In genomic region chr7:129662051-129662789, GRCm38 (mm10) we compare ENCODE assay signal across 12 mouse cellular contexts.
DNase-seq lines count a peak whose midpoint lies in the region; ATAC-seq and TF ChIP-seq lines count a peak whose summit lies in the region.
"Had no signal": no experiment of that assay in that cellular context is flagged by ENCODE, and none has a peak within 500 bp of the region (broad histone marks: within the 10 kb centered on the region; RNA-seq: fewer than 3 reads in every experiment).

No protein-coding gene starts in this region.

- peaks cover 80% of the 10 kb centered on the region for H3K27me3 ChIP-seq in forebrain, embryonic 10.5 days (ENCODE audit: poor library complexity, severe bottlenecking)
- no peaks in the 10 kb centered on the region for H3K27me3 ChIP-seq in forebrain, embryonic 14.5 days (replicated peaks; ENCODE audit: control insufficient read depth, insufficient read depth, low read length)
- H3K27me3 ChIP-seq in intestine, embryonic 16.5 days (replicated peaks; ENCODE audit: control insufficient read depth, insufficient read depth, low read length), result no peaks in the 10 kb centered on the region
- H3K27me3 ChIP-seq in intestine, embryonic 15.5 days (replicated peaks), result no peaks in the 10 kb centered on the region
- H3K27me3 ChIP-seq in midbrain, embryonic 14.5 days (ENCODE audit: control insufficient read depth, insufficient read depth, low read length), result no peaks in the 10 kb centered on the region
- H3K27me3 ChIP-seq in midbrain, embryonic 11.5 days (ENCODE audit: control insufficient read depth, insufficient read depth, low read length), result peaks cover 3% of the 10 kb centered on the region; the same call in 1 of the 2 replicates
- no peaks in the 10 kb centered on the region for H3K27me3 ChIP-seq in midbrain, postnatal 0 days (ENCODE audit: insufficient read depth, low read length)
- H3K27me3 ChIP-seq: liver, embryonic 15.5 days had no signal

- 68% methylated on average over 16 of the region's 16 CpGs for WGBS in forebrain, embryonic 10.5 days
- 64% methylated on average over 16 of the region's 16 CpGs for WGBS in forebrain, embryonic 14.5 days
- 73% methylated on average over 16 of the region's 16 CpGs for WGBS in intestine, embryonic 16.5 days
- whole genome bisulfite sequencing in intestine, embryonic 15.5 days, result 77% methylated on average over 16 of the region's 16 CpGs
- WGBS in midbrain, embryonic 14.5 days, result 56% methylated on average over 16 of the region's 16 CpGs
- 67% methylated on average over 16 of the region's 16 CpGs for WGBS in midbrain, embryonic 11.5 days
- WGBS in midbrain, postnatal 0 days, result 42% methylated on average over 16 of the region's 16 CpGs

- DNase-seq in forebrain, embryonic 10.5 days (ENCODE audit: extremely low spot score, low spot score), result no peak
- no peak for DNase-seq in forebrain, embryonic 14.5 days (ENCODE audit: low spot score)
- DNase-seq in midbrain, embryonic 14.5 days, result peak; percentile 64
- DNase-seq in midbrain, embryonic 11.5 days (ENCODE audit: low spot score, missing footprints), result no peak
- peak; percentile 46 for DNase-seq in midbrain, postnatal 0 days (ENCODE audit: low spot score)
- no peak for DNase-seq in adipocyte (ENCODE audit: low spot score)

- TF ChIP-seq CTCF in midbrain, postnatal 0 days (IDR thresholded peaks at IDR 0.05), result no peak

- no peak overlapping the region for H3K4me2 ChIP-seq in forebrain, embryonic 14.5 days (ENCODE audit: low read length)
- no peak overlapping the region for H3K4me2 ChIP-seq in intestine, embryonic 16.5 days (ENCODE audit: low read depth, low read length)
- no peak overlapping the region for H3K4me2 ChIP-seq in intestine, embryonic 15.5 days (replicated peaks)
- no peak overlapping the region for H3K4me2 ChIP-seq in midbrain, embryonic 14.5 days (ENCODE audit: low read length)
- no peak overlapping the region for H3K4me2 ChIP-seq in midbrain, embryonic 11.5 days
- H3K4me2 ChIP-seq in midbrain, postnatal 0 days (ENCODE audit: low read depth, low read length, poor library complexity, severe bottlenecking), result no peak overlapping the region
- H3K4me2 ChIP-seq: liver, embryonic 15.5 days; midbrain, embryonic 12.5 days had no signal

- no peak for ATAC-seq in forebrain, embryonic 14.5 days
- no peak for ATAC-seq in intestine, embryonic 16.5 days
- no peak for ATAC-seq in intestine, embryonic 15.5 days
- no peak for ATAC-seq in midbrain, embryonic 14.5 days (ENCODE audit: low FRiP score, low TSS enrichment)
- no peak for ATAC-seq in midbrain, embryonic 11.5 days (ENCODE audit: low FRiP score)
- ATAC-seq in midbrain, postnatal 0 days (ENCODE audit: low FRiP score), result no peak
- ATAC-seq: activated CD4-positive, CD25-positive, alpha-beta regulatory T cell, adult 4 months had no signal

- H3K9me3 ChIP-seq in forebrain, embryonic 10.5 days, result no peaks in the 10 kb centered on the region
- no peaks in the 10 kb centered on the region for H3K9me3 ChIP-seq in forebrain, embryonic 14.5 days (replicated peaks; ENCODE audit: control insufficient read depth, low read length)
- no peaks in the 10 kb centered on the region for H3K9me3 ChIP-seq in intestine, embryonic 16.5 days (ENCODE audit: control insufficient read depth, low read length)
- H3K9me3 ChIP-seq in intestine, embryonic 15.5 days, result no peaks in the 10 kb centered on the region
- H3K9me3 ChIP-seq in midbrain, embryonic 14.5 days (ENCODE audit: control insufficient read depth, low read length), result no peaks in the 10 kb centered on the region
- no peaks in the 10 kb centered on the region for H3K9me3 ChIP-seq in midbrain, embryonic 11.5 days (ENCODE audit: control insufficient read depth, low read length)
- no peaks in the 10 kb centered on the region for H3K9me3 ChIP-seq in midbrain, postnatal 0 days (ENCODE audit: low read length)
- H3K9me3 ChIP-seq: liver, embryonic 15.5 days; midbrain, embryonic 12.5 days had no signal

- no peaks in the 10 kb centered on the region for H3K36me3 ChIP-seq in forebrain, embryonic 10.5 days (replicated peaks)
- H3K36me3 ChIP-seq in forebrain, embryonic 14.5 days (ENCODE audit: control insufficient read depth, insufficient read depth, low read length), result no peaks in the 10 kb centered on the region
- no peaks in the 10 kb centered on the region for H3K36me3 ChIP-seq in intestine, embryonic 16.5 days (ENCODE audit: control insufficient read depth, insufficient read depth, low read length)
- no peaks in the 10 kb centered on the region for H3K36me3 ChIP-seq in intestine, embryonic 15.5 days
- no peaks in the 10 kb centered on the region for H3K36me3 ChIP-seq in midbrain, embryonic 14.5 days (ENCODE audit: control insufficient read depth, insufficient read depth, low read length)
- H3K36me3 ChIP-seq in midbrain, embryonic 11.5 days (ENCODE audit: control insufficient read depth, insufficient read depth, low read length), result no peaks in the 10 kb centered on the region
- no peaks in the 10 kb centered on the region for H3K36me3 ChIP-seq in midbrain, postnatal 0 days (ENCODE audit: insufficient read depth, low read length)
- H3K36me3 ChIP-seq: G1E; liver, embryonic 15.5 days; midbrain, embryonic 12.5 days had no signal

- no peak overlapping the region for H3K4me3 ChIP-seq in forebrain, embryonic 10.5 days
- no peak overlapping the region for H3K4me3 ChIP-seq in forebrain, embryonic 14.5 days (ENCODE audit: low read depth, low read length)
- no peak overlapping the region for H3K4me3 ChIP-seq in intestine, embryonic 16.5 days (ENCODE audit: low read length)
- no peak overlapping the region for H3K4me3 ChIP-seq in intestine, embryonic 15.5 days (replicated peaks)
- no peak overlapping the region for H3K4me3 ChIP-seq in midbrain, embryonic 14.5 days (replicated peaks; ENCODE audit: low read depth, low read length)
- H3K4me3 ChIP-seq in midbrain, embryonic 11.5 days (ENCODE audit: low read depth, low read length), result no peak overlapping the region
- no peak overlapping the region for H3K4me3 ChIP-seq in midbrain, postnatal 0 days (ENCODE audit: low read depth, low read length)
- H3K4me3 ChIP-seq: liver, embryonic 15.5 days; midbrain, embryonic 12.5 days had no signal

- no peak overlapping the region for H3K9ac ChIP-seq in forebrain, embryonic 14.5 days (ENCODE audit: low read length)
- no peak overlapping the region for H3K9ac ChIP-seq in intestine, embryonic 16.5 days (ENCODE audit: low read depth, low read length)
- no peak overlapping the region for H3K9ac ChIP-seq in intestine, embryonic 15.5 days
- H3K9ac ChIP-seq in midbrain, embryonic 14.5 days (replicated peaks; ENCODE audit: low read length), result 0 out of 2 replicates have a peak overlapping the region, but pooled peaks have one; percentile 20
- H3K9ac ChIP-seq in midbrain, embryonic 11.5 days (ENCODE audit: low read length), result no peak overlapping the region
- no peak overlapping the region for H3K9ac ChIP-seq in midbrain, postnatal 0 days (replicated peaks; ENCODE audit: low read length, poor library complexity, severe bottlenecking)
- H3K9ac ChIP-seq: liver, embryonic 15.5 days; midbrain, embryonic 12.5 days had no signal

- peaks cover 45% of the 10 kb centered on the region for H3K4me1 ChIP-seq in forebrain, embryonic 10.5 days
- H3K4me1 ChIP-seq in forebrain, embryonic 14.5 days (ENCODE audit: control insufficient read depth, insufficient read depth, low read length), result peaks cover 13% of the 10 kb centered on the region
- peaks cover 18% of the 10 kb centered on the region for H3K4me1 ChIP-seq in intestine, embryonic 16.5 days (ENCODE audit: control insufficient read depth, insufficient read depth, low read length)
- H3K4me1 ChIP-seq in intestine, embryonic 15.5 days (replicated peaks), result peaks cover 25% of the 10 kb centered on the region
- H3K4me1 ChIP-seq in midbrain, embryonic 14.5 days (ENCODE audit: control insufficient read depth, insufficient read depth, low read length), result peaks cover 11% of the 10 kb centered on the region
- peaks cover 11% of the 10 kb centered on the region for H3K4me1 ChIP-seq in midbrain, embryonic 11.5 days (ENCODE audit: control insufficient read depth, insufficient read depth, low read length)
- no peaks in the 10 kb centered on the region for H3K4me1 ChIP-seq in midbrain, postnatal 0 days (ENCODE audit: insufficient read depth, low read length)

- H3K27ac ChIP-seq in forebrain, embryonic 10.5 days, result peak overlapping the region; percentile 35; the same call in 1 of the 2 replicates
- H3K27ac ChIP-seq in forebrain, embryonic 14.5 days (ENCODE audit: low read depth, low read length), result no peak overlapping the region
- peak overlapping the region; percentile 8; the same call in 1 of the 2 replicates for H3K27ac ChIP-seq in intestine, embryonic 16.5 days (ENCODE audit: low read length)
- H3K27ac ChIP-seq in intestine, embryonic 15.5 days, result no peak overlapping the region
- H3K27ac ChIP-seq in midbrain, embryonic 14.5 days (replicated peaks; ENCODE audit: low read depth, low read length), result no peak overlapping the region
- no peak overlapping the region for H3K27ac ChIP-seq in midbrain, embryonic 11.5 days (ENCODE audit: low read depth, low read length)
- H3K27ac ChIP-seq in midbrain, postnatal 0 days (ENCODE audit: low read depth, low read length), result no peak overlapping the region
- H3K27ac ChIP-seq: liver, embryonic 15.5 days; midbrain, embryonic 12.5 days had no signal

Comparison
In these comparisons a context has a peak if more than half of its experiments do, and no peak if none do; other contexts are left out.
1. DNase-seq: peak in midbrain, embryonic 14.5 days (single experiment) and midbrain, postnatal 0 days (single experiment); none in forebrain, embryonic 10.5 days (single experiment), forebrain, embryonic 14.5 days (single experiment), midbrain, embryonic 11.5 days (single experiment) and adipocyte (single experiment).
2. H3K27ac ChIP-seq: peak in forebrain, embryonic 10.5 days (single experiment) and intestine, embryonic 16.5 days (single experiment); none in forebrain, embryonic 14.5 days (single experiment), intestine, embryonic 15.5 days (single experiment), midbrain, embryonic 14.5 days (single experiment), midbrain, embryonic 11.5 days (single experiment) and midbrain, postnatal 0 days (single experiment).